Mouse (Mus musculus) intestine, postnatal 0 days (tissue): ENCODE results near the gene Gm28035. TPM values are rescaled to one million over a fixed set of nuclear protein-coding genes. Genes with fewer than 3 reads are reported as not detected.

Experiments
- ATAC-seq: fragments of 200-750 bp; cut with Nextera tagmentation; 2 replicates; pipeline ENCODE4 v1.8.0; 2017; ENCODE audit warnings: mild to moderate bottlenecking, moderate TSS enrichment, moderate library complexity
- H3K27ac ChIP-seq: fragments of 300-500 bp; sonication (generic); 2 replicates; pipeline ENCODE4 v1.5.1; 2014; ENCODE audit warnings: mild to moderate bottlenecking, low read depth, low read length, moderate library complexity
- H3K27me3 ChIP-seq: fragments of 300-500 bp; sonication (generic); replicated peaks from 2 replicates; pipeline ENCODE4 v1.6.1; 2014; ENCODE audit warnings: low read length, mixed read lengths; ENCODE audit not compliant: control insufficient read depth, insufficient read depth
- H3K36me3 ChIP-seq: fragments of 300-500 bp; sonication (generic); 2 replicates; pipeline ENCODE4 v1.6.1; 2014; ENCODE audit warnings: mild to moderate bottlenecking, moderate library complexity; ENCODE audit not compliant: control insufficient read depth, insufficient read depth
- H3K4me1 ChIP-seq: fragments of 300-500 bp; sonication (generic); replicated peaks from 2 replicates; pipeline ENCODE4 v1.6.1; 2014; ENCODE audit warnings: antibody characterized with exemption, low read length, mixed read lengths; ENCODE audit not compliant: control insufficient read depth, insufficient read depth
- H3K4me2 ChIP-seq: fragments of 300-500 bp; sonication (generic); replicated peaks from 2 replicates; pipeline ENCODE4 v1.6.1; 2014; ENCODE audit warnings: low read depth, mild to moderate bottlenecking, moderate library complexity
- H3K4me3 ChIP-seq: fragments of 300-500 bp; sonication (generic); 2 replicates; pipeline ENCODE4 v1.5.1; 2014; ENCODE audit warnings: low read depth, low read length
- H3K9ac ChIP-seq: fragments of 300-500 bp; sonication (generic); 2 replicates; pipeline ENCODE4 v1.6.1; 2014; ENCODE audit warnings: mild to moderate bottlenecking, low read depth, low read length
- H3K9me3 ChIP-seq: fragments of 300-500 bp; sonication (generic); 2 replicates; pipeline ENCODE4 v1.6.1; 2016; ENCODE audit warnings: mixed run types; ENCODE audit not compliant: control insufficient read depth
- CTCF ChIP-seq: sonication (generic); IDR thresholded peaks from 2 replicates; pipeline ENCODE4 v1.5.1; 2016; ENCODE audit warnings: low read depth, mild to moderate bottlenecking, control low read depth, antibody characterized with exemption, moderate library complexity
- WGBS: fragments of 180-500 bp; shearing (Covaris S2); extraction: QIAGEN DNeasy Blood & Tissue Kit; methylation state at CpG from one replicate; pipeline ENCODE4 v1.1.7; 2014; 5-methylcytosine and 5-hydroxymethylcytosine counted together
- polyA plus RNA-seq: library from polyadenylated mRNA; unstranded; fragments of >200 nt; fragmentation: Nextera tagmentation; extraction: Ambion mirVana; gene quantifications from 2 replicates; pipeline ENCODE4 v1.2.1, GENCODE M21; 2015

The Gm28035 gene
- polyA plus RNA-seq, 1 experiment from 2014 or later, result 0.03 TPM

- WGBS, result 63% methylated on average over 4 of the region's 4 CpGs
Observed at GRCm38 (mm10) chr2:30212169-30212545, 28.2 kb upstream of the Gm28035 start.

DNA sequence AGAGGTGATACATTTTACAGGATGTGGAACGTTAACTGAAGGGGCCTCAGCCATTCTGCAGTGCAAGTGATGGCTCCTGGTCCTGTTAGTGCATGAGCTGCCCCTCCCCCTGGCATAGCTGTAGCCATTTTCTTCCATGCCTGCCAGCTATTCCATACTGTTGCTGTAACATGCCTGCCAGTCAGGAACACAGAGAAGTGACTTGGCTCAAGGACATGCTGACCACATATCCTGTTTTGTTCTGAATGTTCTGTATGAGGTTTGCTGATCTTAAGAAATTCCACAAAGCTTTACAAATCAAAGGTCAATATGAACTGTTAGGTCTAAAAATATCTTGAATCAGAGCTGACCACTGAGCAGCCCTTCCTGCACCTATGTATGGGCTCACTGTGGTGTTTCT is 27.4 kb upstream of the Gm28035 start:
- H3K36me3 ChIP-seq, result no peaks in the 10 kb centered on the region
- H3K4me1 ChIP-seq, result no peaks in the 10 kb centered on the region
- TF ChIP-seq CTCF, result no peak
- no peaks in the 10 kb centered on the region for H3K9me3 ChIP-seq
- no peaks in the 10 kb centered on the region for H3K27me3 ChIP-seq
- no peak overlapping the region for H3K27ac ChIP-seq
- WGBS, result 52% methylated on average over 1 of the region's 1 CpGs
- ATAC-seq, result no peak
- H3K4me2 ChIP-seq, result no peak overlapping the region
- H3K9ac ChIP-seq, result no peak overlapping the region
- no peak overlapping the region for H3K4me3 ChIP-seq

More at GRCm38 (mm10) chr2:30212169-30212545, 28.2 kb upstream of the Gm28035 start:
- ATAC-seq, result no peak
- no peaks in the 10 kb centered on the region for H3K4me1 ChIP-seq
- no peaks in the 10 kb centered on the region for H3K36me3 ChIP-seq
- H3K9ac ChIP-seq, result no peak overlapping the region
- TF ChIP-seq CTCF, result no peak
- no peaks in the 10 kb centered on the region for H3K9me3 ChIP-seq
- H3K27me3 ChIP-seq, result no peaks in the 10 kb centered on the region
- no peak overlapping the region for H3K4me2 ChIP-seq
- no peak overlapping the region for H3K4me3 ChIP-seq
- no peak overlapping the region for H3K27ac ChIP-seq

- no peak for ATAC-seq
- H3K27ac ChIP-seq, result no peak overlapping the region
Observed at GRCm38 (mm10) chr2:30214745-30215144, 25.6 kb upstream of the Gm28035 start.

GRCm38 (mm10) chr2:30215493-30215892 is 24.9 kb upstream of the Gm28035 start:
- Histone ChIP-seq H3K9me3 (no peaks in the 10 kb centered on the region), H3K4me1 (no peaks in the 10 kb centered on the region), H3K9ac (no peak overlapping the region), H3K36me3 (no peaks in the 10 kb centered on the region), H3K27me3 (no peaks in the 10 kb centered on the region), H3K27ac (no peak overlapping the region), H3K4me2 (no peak overlapping the region), H3K4me3 (no peak overlapping the region)
- WGBS, result 72% methylated on average over 6 of the region's 6 CpGs
- no peak for TF ChIP-seq CTCF
- ATAC-seq, result no peak

More at GRCm38 (mm10) chr2:30214745-30215144, 25.6 kb upstream of the Gm28035 start:
- 64% methylated on average over 3 of the region's 3 CpGs for WGBS
- no peak for TF ChIP-seq CTCF
- Histone ChIP-seq H3K27me3 (no peaks in the 10 kb centered on the region), H3K9ac (no peak overlapping the region), H3K4me2 (no peak overlapping the region), H3K4me1 (no peaks in the 10 kb centered on the region), H3K4me3 (no peak overlapping the region), H3K36me3 (no peaks in the 10 kb centered on the region), H3K9me3 (no peaks in the 10 kb centered on the region)

DNA sequence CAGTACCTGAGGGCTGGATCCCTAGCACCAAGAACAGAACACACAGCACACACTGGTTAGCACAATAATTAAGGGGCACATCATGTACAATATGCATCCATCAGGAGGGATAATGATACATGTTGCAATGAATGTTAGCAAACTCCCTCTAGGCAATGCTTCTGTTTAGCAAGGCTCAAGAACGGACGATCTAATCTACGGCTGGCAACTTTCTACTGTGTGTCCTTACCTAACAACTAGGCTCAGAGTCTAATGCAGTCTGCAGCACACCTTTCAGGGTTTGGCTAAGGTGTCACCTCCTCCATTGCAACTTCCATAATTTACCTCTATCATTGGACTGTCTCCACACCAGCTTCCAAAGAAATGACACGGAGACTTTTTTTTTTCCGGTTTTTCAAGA is 24.1 kb upstream of the Gm28035 start:
- no peak for TF ChIP-seq CTCF
- Histone ChIP-seq H3K4me2 (no peak overlapping the region), H3K36me3 (no peaks in the 10 kb centered on the region), H3K9me3 (no peaks in the 10 kb centered on the region), H3K4me1 (no peaks in the 10 kb centered on the region), H3K27me3 (no peaks in the 10 kb centered on the region), H3K9ac (no peak overlapping the region), H3K27ac (no peak overlapping the region), H3K4me3 (no peak overlapping the region)
- no peak for ATAC-seq
- WGBS, result 91% methylated on average over 5 of the region's 5 CpGs

DNA sequence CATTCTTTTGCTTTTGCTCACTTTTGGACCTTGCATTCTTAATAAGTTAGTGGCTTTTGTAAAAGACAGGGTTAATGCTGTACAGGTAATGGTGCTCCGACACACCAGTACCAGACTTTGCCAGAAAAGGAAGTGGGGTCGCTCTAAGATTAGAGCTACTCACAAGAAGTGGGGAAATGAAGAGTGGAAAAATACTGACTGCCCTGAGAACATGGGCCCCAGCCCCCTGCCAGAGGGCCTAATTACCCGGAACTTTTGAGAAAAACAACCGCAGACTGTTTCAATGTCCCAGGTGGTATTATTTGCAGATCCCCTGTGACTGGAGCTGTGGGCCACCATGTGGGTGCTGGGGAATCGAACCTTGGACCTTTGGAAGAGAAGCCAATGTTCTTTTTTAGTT is 4.8 kb upstream of the Gm28035 start:
- no peak for TF ChIP-seq CTCF
- Histone ChIP-seq H3K4me1 (peaks cover 3% of the 10 kb centered on the region; the same call in 1 of the 2 replicates), H3K4me3 (no peak overlapping the region), H3K27ac (no peak overlapping the region), H3K9ac (no peak overlapping the region), H3K36me3 (peaks cover under 1% of the 10 kb centered on the region; the same call in 1 of the 2 replicates), H3K27me3 (no peaks in the 10 kb centered on the region), H3K4me2 (no peak overlapping the region), H3K9me3 (no peaks in the 10 kb centered on the region)
- WGBS, result 81% methylated on average over 5 of the region's 5 CpGs
- ATAC-seq, result no peak
